Mouse (Mus musculus): Measurements from ENCODE around the gene Ganab. TPM values are rescaled to one million over a fixed set of nuclear protein-coding genes. Genes with fewer than 3 reads are reported as not detected.
A peak's percentile ranks its signal among the peaks of the same experiment; 100 is the strongest.
"Not testable (repeated sequence)": the region's sequence is repeated elsewhere in the genome, so short reads cannot be mapped to it uniquely, and the experiment has no call there.

Gene Ganab
- total RNA-seq (2022), result 100 to 1,000 TPM in 3 of 4 experiments, 10 to 100 TPM in 1; 100.0 to 104 (median 103) TPM

GRCm38 (mm10) chr19:8897865-8898495 lies at the start of gene Ganab:
Gene Ganab (plus strand): TSS chr19:8898071.
- DNase-seq (ENCODE audit: low spot score in 2 of 2), result peak; percentile 83 to 96

- DNase-seq (ENCODE audit: low spot score in 2 of 2), result no peak
These were observed 49.5 kb upstream of the Ganab start for GRCm38 (mm10) chr19:8848356-8848755.

GRCm38 (mm10) chr19:8850402-8850901 lies 47.4 kb upstream of the Ganab start, which contains the start of gene Lrrn4cl:
Gene Lrrn4cl (plus strand): TSS chr19:8850768.
- no peak for DNase-seq (ENCODE audit: low spot score in 2 of 2)

DNA sequence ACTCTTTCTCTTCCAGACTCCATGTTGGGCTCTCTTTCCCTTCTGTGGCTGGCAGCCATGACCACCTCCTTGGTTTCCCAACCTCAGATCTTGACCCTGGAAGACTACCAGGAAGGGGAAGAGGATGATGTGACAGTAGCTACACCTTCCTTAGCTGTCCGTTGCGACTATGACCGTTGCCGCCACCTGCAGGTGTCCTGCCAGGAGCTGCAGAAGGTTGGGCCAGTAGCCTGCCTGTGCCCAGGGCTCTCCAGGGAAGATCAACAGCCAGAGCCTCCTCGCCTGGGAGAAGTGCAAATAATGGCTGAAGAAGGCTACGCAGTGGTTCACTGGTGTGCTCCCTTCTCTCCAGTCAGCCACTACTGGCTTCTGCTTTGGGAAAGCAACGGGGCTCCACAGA lies 46.2 kb upstream of the Ganab start:
- no peak for DNase-seq (ENCODE audit: low spot score in 2 of 2)

GRCm38 (mm10) chr19:8852236-8852928 lies 45.5 kb upstream of the Ganab start:
- DNase-seq (ENCODE audit: low spot score in 2 of 2), result no peak

- no peak for DNase-seq (ENCODE audit: low spot score in 2 of 2)
These were observed 44.8 kb upstream of the Ganab start for GRCm38 (mm10) chr19:8853117-8853516.

DNA sequence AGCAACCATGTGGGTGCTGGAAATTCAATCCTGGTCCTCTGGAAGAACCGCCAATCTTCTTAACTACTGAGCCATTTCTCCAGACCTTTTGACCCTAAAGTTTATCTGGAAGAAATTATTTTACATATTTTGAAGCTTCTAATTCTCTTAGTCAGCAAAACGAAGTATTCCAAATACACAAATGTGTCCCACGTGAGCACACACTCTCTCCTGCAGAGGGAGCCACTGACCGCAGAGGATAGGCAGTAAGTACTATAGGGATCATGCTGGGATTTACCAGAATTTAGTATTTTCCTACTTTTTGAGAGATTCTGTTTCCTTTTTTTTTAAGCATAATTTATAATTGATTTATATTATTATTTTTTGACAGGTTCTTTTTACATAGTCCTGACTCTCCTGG lies 40.2 kb upstream of the Ganab start:
- no peak for DNase-seq (ENCODE audit: low spot score in 2 of 2)

DNA sequence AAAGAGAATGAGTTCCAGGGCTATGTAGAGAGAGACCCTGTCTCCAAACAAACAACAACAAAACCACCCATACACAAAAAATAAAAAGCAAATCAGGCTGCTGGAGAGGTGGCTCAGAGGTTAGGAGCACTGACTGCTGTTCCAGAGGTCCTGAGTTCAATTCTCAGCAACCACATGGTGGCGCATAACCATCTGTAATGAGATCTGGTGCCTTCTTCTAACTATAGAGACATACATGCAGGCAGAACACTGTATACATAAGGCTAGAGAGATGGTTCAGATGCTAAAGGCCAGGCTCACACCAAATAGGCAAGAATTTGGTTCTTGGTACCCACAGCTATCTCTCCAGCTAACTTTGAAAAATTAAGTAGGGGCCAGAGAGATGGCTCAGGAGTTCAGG lies 38.9 kb upstream of the Ganab start:
- DNase-seq (ENCODE audit: low spot score in 2 of 2), result no peak

DNA sequence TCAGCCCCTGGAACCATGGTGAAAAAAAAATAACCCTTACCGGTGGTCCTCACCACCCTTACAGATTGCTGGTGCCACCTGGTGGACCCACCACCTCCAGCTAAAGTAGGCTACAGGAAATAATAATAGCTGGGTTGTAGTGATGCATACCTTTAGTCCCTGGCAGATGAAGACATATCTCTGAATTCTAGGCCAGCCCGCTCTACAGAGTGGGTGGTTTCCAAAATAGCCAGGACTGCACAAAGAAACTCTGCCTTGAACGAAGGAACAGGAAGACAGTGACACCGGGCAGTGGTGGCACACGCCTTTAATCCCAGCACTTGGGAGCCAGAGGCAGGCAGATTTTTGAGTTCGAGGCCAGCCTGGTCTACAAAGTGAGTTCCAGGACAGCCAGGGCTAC lies 33.6 kb upstream of the Ganab start:
- DNase-seq (ENCODE audit: low spot score in 2 of 2), result no peak

DNA sequence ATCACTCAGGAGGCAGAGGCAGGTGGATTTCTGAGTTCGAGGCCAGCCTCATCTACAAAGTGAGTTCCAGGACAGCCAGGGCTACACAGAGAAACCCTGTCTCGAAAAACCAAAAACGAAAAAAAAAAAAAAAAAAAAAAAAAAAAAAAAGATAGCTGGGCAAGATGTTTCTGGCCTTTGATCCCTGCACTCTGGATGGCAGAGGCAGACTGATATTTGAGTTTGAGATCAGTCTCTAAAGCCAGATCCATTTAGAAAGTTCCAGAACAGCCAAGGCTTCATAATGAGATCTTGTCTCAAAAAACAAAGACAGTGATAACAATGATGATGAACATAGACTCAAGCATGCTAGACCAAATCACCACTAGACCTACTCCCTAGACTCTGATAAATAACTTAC lies 27.5 kb upstream of the Ganab start:
- not testable (repeated sequence) for DNase-seq (ENCODE audit: low spot score in 2 of 2)

DNA sequence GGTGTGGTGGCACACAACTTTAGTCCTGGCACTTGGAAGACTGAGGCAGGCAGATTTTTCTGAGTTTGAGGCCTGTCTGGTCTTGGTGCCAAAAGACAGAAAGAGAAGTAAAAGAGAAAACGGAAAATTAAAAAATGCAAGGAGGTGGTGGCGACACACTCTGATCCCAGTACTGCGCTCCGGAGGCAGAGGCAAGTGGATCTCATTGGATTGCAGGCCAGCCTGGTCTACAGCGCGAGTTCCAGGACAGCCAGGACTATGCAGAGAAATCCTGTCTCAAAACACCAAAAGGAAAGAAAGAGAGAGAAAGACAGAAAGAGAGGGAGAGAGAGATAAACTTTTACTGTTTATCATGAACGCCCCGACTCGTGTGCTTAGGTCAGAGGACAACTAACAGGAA lies 27.0 kb upstream of the Ganab start:
- no peak for DNase-seq (ENCODE audit: low spot score in 2 of 2)

DNA sequence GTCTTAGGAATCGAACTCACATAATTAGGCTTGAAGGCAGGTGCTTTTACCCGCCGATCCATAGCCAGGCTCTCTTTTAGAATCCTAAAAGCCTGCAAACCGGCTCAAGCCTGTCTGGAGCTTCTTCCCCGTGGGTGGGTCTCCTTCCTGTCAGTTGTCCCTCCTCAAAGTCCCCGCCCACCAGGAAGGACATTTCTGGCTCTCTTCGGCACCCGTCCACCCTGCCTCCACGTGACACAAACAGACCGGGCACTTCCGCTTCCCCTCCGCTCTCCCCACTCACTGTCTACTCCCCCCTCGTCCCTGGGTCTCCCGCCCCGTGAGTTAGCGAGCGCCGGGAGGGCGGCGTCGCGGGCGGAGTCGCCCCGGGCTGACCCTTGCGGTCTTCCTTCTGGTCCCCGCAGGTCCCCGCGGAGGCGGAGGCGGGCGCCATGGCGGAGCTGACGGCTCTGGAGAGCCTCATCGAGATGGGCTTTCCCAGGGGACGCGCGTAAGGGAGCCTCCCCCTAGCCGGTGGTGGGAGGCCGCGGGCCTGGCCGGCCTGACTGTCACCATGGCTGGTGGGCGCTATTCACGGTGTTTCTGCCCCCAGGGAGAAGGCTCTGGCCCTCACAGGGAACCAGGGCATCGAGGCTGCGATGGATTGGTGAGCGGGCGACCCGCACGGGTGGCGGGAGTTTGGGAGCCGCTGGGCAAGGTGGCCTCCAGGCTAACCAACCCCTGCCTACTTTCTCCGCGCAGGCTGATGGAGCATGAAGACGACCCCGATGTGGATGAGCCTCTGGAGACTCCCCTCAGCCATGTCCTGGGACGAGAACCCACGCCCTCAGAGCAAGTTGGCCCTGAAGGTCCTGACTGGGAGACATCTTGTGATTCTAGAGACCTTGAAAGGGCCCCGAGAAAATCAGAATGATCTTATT lies 26.3 kb upstream of the Ganab start, which contains the start of gene Ubxn1:
Ubxn1 (plus strand) TSS at position 230 of the 920 bp plus-strand sequence.
- DNase-seq (ENCODE audit: low spot score in 2 of 2), result peak; percentile 97 to 98

- no peak for DNase-seq (ENCODE audit: low spot score in 2 of 2)
These were observed 25.5 kb upstream of the Ganab start for GRCm38 (mm10) chr19:8872266-8872840.

- no peak for DNase-seq (ENCODE audit: low spot score in 2 of 2)
These were observed 22.8 kb upstream of the Ganab start for GRCm38 (mm10) chr19:8875031-8875430.

DNA sequence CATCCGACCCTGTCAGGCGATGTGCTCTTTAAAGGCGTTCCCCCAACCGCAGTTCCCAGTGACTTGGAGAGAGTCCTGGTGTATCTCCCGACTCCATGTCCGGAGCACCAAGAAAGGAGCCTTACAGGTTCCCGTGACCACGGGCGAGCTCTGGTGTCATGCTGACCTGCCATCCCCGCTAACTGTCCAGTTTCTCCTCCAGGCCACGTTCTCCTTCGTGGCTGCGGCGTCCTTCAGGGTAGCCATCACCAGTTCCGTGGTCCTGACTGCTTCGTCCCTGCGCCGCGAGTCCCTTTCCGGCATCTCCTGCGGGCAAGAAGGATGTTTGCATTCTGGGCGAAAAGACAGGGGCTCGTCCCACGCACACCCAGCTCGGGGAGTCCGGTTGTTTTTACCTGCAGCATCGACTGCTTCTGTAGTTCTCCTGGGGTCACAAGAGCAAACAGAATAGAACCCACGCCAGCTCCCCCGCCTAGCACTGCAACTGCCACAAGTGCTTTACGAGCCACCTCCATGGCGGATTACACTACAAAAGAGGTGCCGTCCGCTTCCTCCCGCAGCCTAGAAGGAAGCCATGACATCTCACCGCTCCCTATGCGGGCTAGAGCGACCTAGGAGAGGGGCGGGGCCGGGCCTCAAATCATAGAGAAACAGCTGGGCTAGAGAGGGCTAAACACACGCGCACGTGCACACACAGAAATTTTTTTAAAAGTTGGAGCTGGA lies 17.4 kb upstream of the Ganab start, which contains the start of gene Uqcc3:
Uqcc3 (minus strand) TSS at position 613 of the 723 bp plus-strand sequence.
- DNase-seq (ENCODE audit: low spot score in 2 of 2), result peak; percentile 82 to 89

DNA sequence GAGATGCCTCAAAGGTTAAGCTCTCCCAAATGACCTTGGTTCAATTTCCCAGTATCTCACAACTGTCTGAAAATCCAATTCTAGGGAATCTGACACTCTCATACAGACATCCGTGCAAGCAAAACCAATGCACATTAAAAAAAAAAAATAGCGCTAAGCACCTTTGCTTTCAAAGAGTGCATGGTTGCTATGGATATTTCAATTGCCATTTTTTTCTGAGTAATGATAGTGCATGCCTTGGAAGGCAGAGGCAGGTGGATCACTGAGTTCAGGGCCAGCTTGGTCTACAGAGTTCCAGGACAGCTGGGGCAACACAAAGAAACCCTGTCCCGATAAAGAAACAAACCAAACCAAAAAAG lies 16.9 kb upstream of the Ganab start:
- no peak for DNase-seq (ENCODE audit: low spot score in 2 of 2)

GRCm38 (mm10) chr19:8883616-8884015 lies 14.3 kb upstream of the Ganab start, which contains the start of the genes Lbhd1 and Gm49403:
Gene Lbhd1 (plus strand): TSS chr19:8883732.
Gene Gm49403 (plus strand): TSS chr19:8883930.
- no peak for DNase-seq (ENCODE audit: low spot score in 2 of 2)

DNA sequence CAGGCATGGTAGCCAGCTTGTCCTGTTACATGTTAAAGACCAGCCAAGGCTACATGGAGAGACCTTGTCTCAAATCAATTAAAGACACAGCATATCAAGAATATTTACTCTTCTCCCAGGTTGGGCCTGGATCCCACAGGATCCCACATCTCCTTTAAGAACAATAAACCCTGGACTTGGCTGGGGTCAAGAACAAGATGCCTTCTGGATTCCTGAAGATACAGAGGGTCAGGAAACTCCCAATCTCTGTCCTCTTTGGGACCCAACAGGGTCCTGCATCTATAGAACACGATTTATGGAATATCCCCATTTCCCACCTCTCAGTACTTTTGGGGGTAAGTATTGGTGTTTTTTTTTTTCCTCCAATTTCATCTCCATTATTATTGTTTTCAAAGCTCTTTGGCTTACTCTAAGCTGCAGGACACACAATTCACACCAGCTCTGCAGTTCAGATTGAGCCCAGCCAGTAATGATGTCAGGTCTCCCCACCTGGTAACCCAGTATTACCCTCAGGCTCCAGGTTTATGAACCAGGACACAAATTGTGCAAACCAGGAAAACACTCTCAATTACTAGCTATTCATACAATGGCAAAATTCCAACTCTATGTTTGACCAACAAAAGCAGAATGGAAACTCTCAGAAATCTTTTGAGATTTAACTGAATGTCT lies 10.8 kb upstream of the Ganab start:
- no peak for DNase-seq (ENCODE audit: low spot score in 2 of 2)

GRCm38 (mm10) chr19:8887585-8888463 lies 10.0 kb upstream of the Ganab start:
- DNase-seq (ENCODE audit: low spot score in 2 of 2), result no peak

All from left cerebral cortex, adult 8-10 months (tissue).